Mouse (Mus musculus): ENCODE results near the gene Rgs16. TPM values are rescaled to one million over a fixed set of nuclear protein-coding genes. Genes with fewer than 3 reads are reported as not detected.

Gene Rgs16
- total RNA-seq, 2 experiments from 2014 or later = 8.6 to 11.6 TPM

Other genes with a start within 250 kb of the Rgs16 start
- gene Npl, start 190.3 kb upstream of the Rgs16 start, total RNA-seq (2021) = 10 to 100 TPM in 1 of 2 experiments, 1 to 10 TPM in 1; 6.3 to 11.6 TPM
- under 1 TPM; 0.48 to 0.65 TPM for gene Rgs8, start 87.3 kb upstream of the Rgs16 start, total RNA-seq (2021)
- 10 to 100 TPM; 30.0 to 32.7 TPM for gene Rnasel, start 9.1 kb downstream of the Rgs16 start, total RNA-seq (2021)
- under 1 TPM in 1 of 2 experiments, not detected in 1; 0.11 TPM for gene Rgsl1, start 103.8 kb downstream of the Rgs16 start, total RNA-seq (2021)
- gene Teddm1b, start 134.0 kb downstream of the Rgs16 start, total RNA-seq (2021) = not detected
- gene Teddm1a, start 151.4 kb downstream of the Rgs16 start, total RNA-seq (2021) = not detected
- gene Glul, start 159.6 kb downstream of the Rgs16 start, total RNA-seq (2021) = 100 to 1,000 TPM; 455 to 494 TPM
- gene Teddm2, start 159.9 kb downstream of the Rgs16 start, total RNA-seq (2021) = 1 to 10 TPM; 1.0 to 1.4 TPM

Data from adrenal gland, postnatal 4 days (tissue).